ENCODE assay signal across 19 mouse cellular contexts in the genomic region with DNA sequence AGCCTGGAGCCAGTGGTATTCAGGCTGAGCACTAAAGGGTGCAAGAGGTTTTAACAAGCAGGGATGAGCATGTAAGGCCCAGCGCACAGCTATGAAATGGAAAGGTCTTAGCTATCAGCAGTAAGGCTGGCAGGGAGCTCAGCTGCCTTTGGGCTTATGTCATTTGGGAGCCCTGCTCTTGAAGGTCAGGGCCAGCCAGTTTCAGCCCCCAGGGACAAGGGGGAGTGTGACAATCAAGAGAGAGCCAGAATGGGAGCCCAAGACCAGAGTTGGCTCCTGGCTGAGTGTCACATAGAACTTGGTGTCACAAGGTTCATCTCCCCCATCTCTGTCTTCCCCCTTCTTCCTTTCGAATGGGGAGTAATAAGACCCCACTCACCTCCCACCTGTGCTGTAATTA. TPM values are rescaled to one million over a fixed set of nuclear protein-coding genes. Genes with fewer than 3 reads are reported as not detected.
DNase-seq lines count a peak whose midpoint lies in the region; ATAC-seq and TF ChIP-seq lines count a peak whose summit lies in the region.
"Had no signal": no experiment of that assay in that cellular context is flagged by ENCODE, and none has a peak within 500 bp of the region (broad histone marks: within the 10 kb centered on the region; RNA-seq: fewer than 3 reads in every experiment).

No protein-coding gene starts in this region.

- ATAC-seq in forebrain, embryonic 15.5 days (replicated peaks): no peak
- ATAC-seq in hindbrain, embryonic 12.5 days (ENCODE audit: low FRiP score): no peak
- ATAC-seq in hindbrain, embryonic 16.5 days: no peak
- ATAC-seq: CD4-positive, CD25-positive, alpha-beta regulatory T cell, adult 4 months; intestine, embryonic 16.5 days had no signal

- TF ChIP-seq POLR2A in brain, embryonic 14.5 days (IDR thresholded peaks at IDR 0.05; ENCODE audit: borderline replicate concordance, extremely low read depth, insufficient read depth, insufficient read length, poor library complexity, severe bottlenecking): no peak
- TF ChIP-seq POLR2A in lung, adult 2 months (IDR thresholded peaks at IDR 0.05; ENCODE audit: borderline replicate concordance, extremely low read depth, low read depth, low read length): no peak

- no peaks in the 10 kb centered on the region for H3K27me3 ChIP-seq in forebrain, embryonic 15.5 days
- H3K27me3 ChIP-seq in forebrain, embryonic 10.5 days (ENCODE audit: poor library complexity, severe bottlenecking): peaks cover 74% of the 10 kb centered on the region
- H3K27me3 ChIP-seq in hindbrain, embryonic 12.5 days: peaks cover 7% of the 10 kb centered on the region; the same call in 1 of the 2 replicates
- no peaks in the 10 kb centered on the region for H3K27me3 ChIP-seq in hindbrain, embryonic 16.5 days (replicated peaks; ENCODE audit: control insufficient read depth, insufficient read depth, low read length)
- H3K27me3 ChIP-seq: limb, embryonic 15.5 days; neural tube, embryonic 15.5 days had no signal

- no peak overlapping the region for H3K4me3 ChIP-seq in forebrain, embryonic 15.5 days
- no peak overlapping the region for H3K4me3 ChIP-seq in forebrain, embryonic 10.5 days
- no peak overlapping the region for H3K4me3 ChIP-seq in hindbrain, embryonic 12.5 days
- H3K4me3 ChIP-seq in hindbrain, embryonic 16.5 days (ENCODE audit: low read length): no peak overlapping the region
- H3K4me3 ChIP-seq in ES-E14 (ENCODE audit: insufficient read depth in 1 of 2, low read depth in 1 of 2, low read length in 2 of 2, poor library complexity in 1 of 2, severe bottlenecking in 1 of 2): no peak overlapping the region
- H3K4me3 ChIP-seq in lung, adult 2 months (replicated peaks; ENCODE audit: extremely low read depth, low read depth, low read length): no peak overlapping the region
- H3K4me3 ChIP-seq: heart, embryonic 10.5 days; limb, embryonic 15.5 days; neural tube, embryonic 15.5 days had no signal

- H3K36me3 ChIP-seq in forebrain, embryonic 15.5 days: no peaks in the 10 kb centered on the region
- H3K36me3 ChIP-seq in forebrain, embryonic 10.5 days (replicated peaks): no peaks in the 10 kb centered on the region
- no peaks in the 10 kb centered on the region for H3K36me3 ChIP-seq in hindbrain, embryonic 12.5 days
- no peaks in the 10 kb centered on the region for H3K36me3 ChIP-seq in hindbrain, embryonic 16.5 days (ENCODE audit: control insufficient read depth, insufficient read depth, low read length)
- H3K36me3 ChIP-seq in ES-E14 (ENCODE audit: control insufficient read depth, insufficient read depth, low read length, poor library complexity, severe bottlenecking): no peaks in the 10 kb centered on the region
- H3K36me3 ChIP-seq: heart, embryonic 10.5 days; limb, embryonic 15.5 days; neural tube, embryonic 15.5 days had no signal

- in situ Hi-C loops in ES-E14 (cut with MboI; ENCODE audit: low sequenced_read_pairs in 2 of 2, unreplicated experiment in 2 of 2): no loop called here

- 47% methylated on average over 2 of the region's 2 CpGs for WGBS in forebrain, embryonic 15.5 days
- 68% methylated on average over 2 of the region's 2 CpGs for WGBS in forebrain, embryonic 10.5 days
- WGBS in hindbrain, embryonic 12.5 days: 51% methylated on average over 2 of the region's 2 CpGs
- WGBS in hindbrain, embryonic 16.5 days: 58% methylated on average over 2 of the region's 2 CpGs
- 83% methylated on average over 2 of the region's 2 CpGs for WGBS in lung, adult 2 months

- peak overlapping the region; percentile 53 for H3K27ac ChIP-seq in forebrain, embryonic 15.5 days (replicated peaks)
- no peak overlapping the region for H3K27ac ChIP-seq in forebrain, embryonic 10.5 days
- peak overlapping the region; percentile 19; the same call in 1 of the 2 replicates for H3K27ac ChIP-seq in hindbrain, embryonic 12.5 days
- H3K27ac ChIP-seq in hindbrain, embryonic 16.5 days (ENCODE audit: low read depth, low read length): no peak overlapping the region
- 0 out of 2 replicates have a peak overlapping the region, but pooled peaks have one; percentile 15 for H3K27ac ChIP-seq in ES-E14 (ENCODE audit: insufficient read depth, low read depth, low read length, poor library complexity, severe bottlenecking)
- H3K27ac ChIP-seq: heart, embryonic 10.5 days; limb, embryonic 15.5 days; neural tube, embryonic 15.5 days had no signal

- peaks cover 50% of the 10 kb centered on the region for H3K4me1 ChIP-seq in forebrain, embryonic 15.5 days
- peaks cover 73% of the 10 kb centered on the region for H3K4me1 ChIP-seq in forebrain, embryonic 10.5 days
- H3K4me1 ChIP-seq in hindbrain, embryonic 12.5 days: peaks cover 75% of the 10 kb centered on the region
- H3K4me1 ChIP-seq in hindbrain, embryonic 16.5 days (ENCODE audit: control insufficient read depth, insufficient read depth, low read depth, low read length): peaks cover 44% of the 10 kb centered on the region
- H3K4me1 ChIP-seq in ES-E14 (ENCODE audit: control insufficient read depth in 2 of 2, insufficient read depth in 2 of 2, low read length in 2 of 2, poor library complexity in 1 of 2): peaks cover 9 to 52% of the 10 kb centered on the region in 2 experiments
- peaks cover 3% of the 10 kb centered on the region for H3K4me1 ChIP-seq in lung, adult 2 months (ENCODE audit: control insufficient read depth, insufficient read depth, low read length)

- DNase-seq in forebrain, embryonic 10.5 days (ENCODE audit: extremely low spot score, low spot score): no peak
- DNase-seq in ES-E14 (ENCODE audit: low read depth, low spot score): no peak
- DNase-seq in brain, embryonic 14.5 days (ENCODE audit: low read depth): peak; percentile 36
- no peak for DNase-seq in right cerebral cortex, postnatal 36 days (ENCODE audit: low spot score in 2 of 2)
- DNase-seq in lung, adult 2 months: no peak
- DNase-seq: right cerebral cortex, postnatal 14 days; thymus, adult 2 months had no signal

- H3K9me3 ChIP-seq in forebrain, embryonic 15.5 days: no peaks in the 10 kb centered on the region
- no peaks in the 10 kb centered on the region for H3K9me3 ChIP-seq in forebrain, embryonic 10.5 days
- H3K9me3 ChIP-seq in hindbrain, embryonic 12.5 days (replicated peaks): no peaks in the 10 kb centered on the region
- H3K9me3 ChIP-seq in hindbrain, embryonic 16.5 days (ENCODE audit: control insufficient read depth, low read length): no peaks in the 10 kb centered on the region
- H3K9me3 ChIP-seq in ES-E14 (ENCODE audit: control insufficient read depth, insufficient read depth, low read depth, low read length): no peaks in the 10 kb centered on the region
- H3K9me3 ChIP-seq: heart, embryonic 10.5 days; limb, embryonic 15.5 days; neural tube, embryonic 15.5 days had no signal

- no peak for TF ChIP-seq CTCF in brain, embryonic 14.5 days (IDR thresholded peaks at IDR 0.05; ENCODE audit: borderline replicate concordance, extremely low read depth, insufficient read depth, insufficient read length)
- TF ChIP-seq CTCF in lung, adult 2 months (IDR thresholded peaks at IDR 0.05; ENCODE audit: insufficient read depth, low read length): no peak

- no peak overlapping the region for H3K4me2 ChIP-seq in forebrain, embryonic 15.5 days (replicated peaks)
- no peak overlapping the region for H3K4me2 ChIP-seq in hindbrain, embryonic 12.5 days (replicated peaks)
- H3K4me2 ChIP-seq in hindbrain, embryonic 16.5 days (ENCODE audit: low read length): no peak overlapping the region
- H3K4me2 ChIP-seq: limb, embryonic 15.5 days; neural tube, embryonic 15.5 days had no signal

- H3K9ac ChIP-seq in forebrain, embryonic 15.5 days (replicated peaks): no peak overlapping the region
- no peak overlapping the region for H3K9ac ChIP-seq in hindbrain, embryonic 12.5 days
- no peak overlapping the region for H3K9ac ChIP-seq in hindbrain, embryonic 16.5 days (ENCODE audit: low read depth, low read length)
- H3K9ac ChIP-seq in ES-E14 (ENCODE audit: insufficient read depth, low read depth, low read length, poor library complexity, severe bottlenecking): no peak overlapping the region
- H3K9ac ChIP-seq: limb, embryonic 15.5 days; neural tube, embryonic 15.5 days had no signal

TF ChIP-seq in ES-E14, 5 proteins besides CTCF, POLR2A, EP300 and RAD21:
- TF ChIP-seq ZNF384 (IDR thresholded peaks at IDR 0.05; ENCODE audit: low read depth, low read length): no peak
- no peak for TF ChIP-seq CHD2 (IDR thresholded peaks at IDR 0.05; ENCODE audit: low read depth, low read length)
- TF ChIP-seq HCFC1 (IDR thresholded peaks at IDR 0.05; ENCODE audit: borderline replicate concordance, insufficient read depth, low read length): no peak
- TF ChIP-seq MAFK (IDR thresholded peaks at IDR 0.05; ENCODE audit: insufficient read depth, low read depth, low read length): no peak
- no peak for TF ChIP-seq ZC3H11A (IDR thresholded peaks at IDR 0.05; ENCODE audit: borderline replicate concordance, low read depth, low read length)

RNA-seq across cellular contexts. Expression of gene Klhdc8a, which starts 11.0 kb away (rescaled TPM):
- 2.4 and 3.1 TPM in 2 replicates for polyA plus RNA-seq in forebrain, embryonic 15.5 days (2015; fragmentation: Nextera tagmentation; extraction: Ambion mirVana)
- polyA plus RNA-seq in forebrain, embryonic 10.5 days (2016; fragmentation: Nextera tagmentation; extraction: Ambion mirVana): 0.30 and 0.33 TPM in 2 replicates
- polyA plus RNA-seq in hindbrain, embryonic 12.5 days (2016; fragmentation: Nextera tagmentation; extraction: Ambion mirVana): 5.1 and 5.3 TPM in 2 replicates
- polyA plus RNA-seq in hindbrain, embryonic 16.5 days (2015; fragmentation: Nextera tagmentation; extraction: Ambion mirVana): 8.3 and 10.0 TPM in 2 replicates
- total RNA-seq in ES-E14 (2012; rRNA removed): 1.2 and 2.8 TPM in 2 replicates
- polyA plus RNA-seq in brain, embryonic 14.5 days (2012; rRNA removed): 5.7 and 8.1 TPM in 2 replicates
- polyA plus RNA-seq in lung, adult 2 months (2012; rRNA removed): 3.2 and 4.6 TPM in 2 replicates
- total RNA-seq: megakaryocyte-erythroid progenitor cell, adult 5-6 weeks had no signal

RNA-seq across cellular contexts. Expression of gene Nuak2, which starts 28.5 kb away (rescaled TPM):
- 15.9 and 16.5 TPM in 2 replicates for polyA plus RNA-seq in forebrain, embryonic 15.5 days (2015; fragmentation: Nextera tagmentation; extraction: Ambion mirVana)
- polyA plus RNA-seq in forebrain, embryonic 10.5 days (2016; fragmentation: Nextera tagmentation; extraction: Ambion mirVana): 49.9 TPM in 2 replicates
- 29.7 and 30.0 TPM in 2 replicates for polyA plus RNA-seq in hindbrain, embryonic 12.5 days (2016; fragmentation: Nextera tagmentation; extraction: Ambion mirVana)
- polyA plus RNA-seq in hindbrain, embryonic 16.5 days (2015; fragmentation: Nextera tagmentation; extraction: Ambion mirVana): 11.1 and 12.8 TPM in 2 replicates
- 7.4 and 8.0 TPM in 2 replicates for total RNA-seq in ES-E14 (2012; rRNA removed)
- 22.3 and 23.7 TPM in 2 replicates for polyA plus RNA-seq in brain, embryonic 14.5 days (2012; rRNA removed)
- 9.6 and 10.4 TPM in 2 replicates for polyA plus RNA-seq in lung, adult 2 months (2012; rRNA removed)

RNA-seq across cellular contexts. Expression of gene Gm10188, which starts 57.9 kb away (rescaled TPM):
- polyA plus RNA-seq in forebrain, embryonic 15.5 days (2015; fragmentation: Nextera tagmentation; extraction: Ambion mirVana): 0.56 and 0.60 TPM in 2 replicates
- not detected in 2 replicates for polyA plus RNA-seq in forebrain, embryonic 10.5 days (2016; fragmentation: Nextera tagmentation; extraction: Ambion mirVana)
- polyA plus RNA-seq in hindbrain, embryonic 12.5 days (2016; fragmentation: Nextera tagmentation; extraction: Ambion mirVana): 0.49 TPM in 1 of 2 replicates, not detected in the other
- not detected in 2 replicates for polyA plus RNA-seq in hindbrain, embryonic 16.5 days (2015; fragmentation: Nextera tagmentation; extraction: Ambion mirVana)
- 0.37 TPM in 1 of 2 replicates, not detected in the other for total RNA-seq in ES-E14 (2012; rRNA removed)
- not detected in 2 replicates for polyA plus RNA-seq in brain, embryonic 14.5 days (2012; rRNA removed)
- not detected in 2 replicates for polyA plus RNA-seq in lung, adult 2 months (2012; rRNA removed)
- total RNA-seq: left cerebral cortex, adult 18-20 months; megakaryocyte-erythroid progenitor cell, adult 5-6 weeks had no signal
- polyA plus RNA-seq: CD4-positive, CD25-positive, alpha-beta regulatory T cell, adult 4 months; embryonic facial prominence, embryonic 14.5 days; heart, embryonic 10.5 days; intestine, embryonic 16.5 days; limb, embryonic 15.5 days; lung, embryonic 16.5 days; thymus, adult 2 months had no signal

Comparison
In these comparisons a context has a peak if more than half of its experiments do, and no peak if none do; other contexts are left out.
1. H3K27ac ChIP-seq: peak in forebrain, embryonic 15.5 days (single experiment), hindbrain, embryonic 12.5 days (single experiment) and ES-E14 (single experiment); none in forebrain, embryonic 10.5 days (single experiment) and hindbrain, embryonic 16.5 days (single experiment).